Mouse (Mus musculus) myocyte (in vitro differentiated cells): ENCODE data around the gene Rftn1.

Experiments
- E2F4 ChIP-seq: IDR thresholded peaks from one replicate; pipeline ENCODE4 v1.6.1; 2011; ENCODE audit warnings: mild to moderate bottlenecking, control low read depth, moderate library complexity; ENCODE audit not compliant: insufficient read depth
- MAX ChIP-seq: IDR thresholded peaks from one replicate; pipeline ENCODE4 v1.6.1; 2011; ENCODE audit warnings: low read depth, mild to moderate bottlenecking, control low read depth
- MYOG ChIP-seq, 3 experiments: IDR thresholded peaks; one replicate each; pipeline ENCODE4 v1.6.1; 2011; ENCODE audit warnings: control low read depth in 2 of 3, low read depth in 2 of 3, mild to moderate bottlenecking in 2 of 3; ENCODE audit not compliant: insufficient read length in 2 of 3, control insufficient read depth in 1 of 3, insufficient read depth in 1 of 3
- POLR2A ChIP-seq: IDR thresholded peaks from one replicate; pipeline ENCODE4 v1.6.1; 2011; ENCODE audit warnings: low read depth, mild to moderate bottlenecking, control low read depth, moderate library complexity; ENCODE audit not compliant: insufficient read length
- TCF12 ChIP-seq: IDR thresholded peaks from one replicate; pipeline ENCODE4 v1.6.1; 2011; ENCODE audit warnings: mild to moderate bottlenecking, control low read depth; ENCODE audit not compliant: poor library complexity, insufficient read depth, severe bottlenecking
- TCF3 ChIP-seq: IDR thresholded peaks from one replicate; pipeline ENCODE4 v1.6.1; 2011; ENCODE audit warnings: low read depth, control low read depth; ENCODE audit not compliant: insufficient read length
- USF1 ChIP-seq: IDR thresholded peaks from one replicate; pipeline ENCODE4 v1.6.1; 2011; ENCODE audit warnings: low read depth, mild to moderate bottlenecking, control low read depth, moderate library complexity

- TF ChIP-seq E2F4 = no peak
- TF ChIP-seq POLR2A = no peak
- TF ChIP-seq MYOG (IDR thresholded peaks at IDR 0.05; ENCODE audit: control insufficient read depth in 1 of 3, insufficient read depth in 1 of 3, insufficient read length in 2 of 3, low read depth in 2 of 3) = no peak
- no peak for TF ChIP-seq MAX
- TF ChIP-seq USF1 = no peak
- no peak for TF ChIP-seq TCF12
- no peak for TF ChIP-seq TCF3
Observed at GRCm38 (mm10) chr17:50193653-50194052, 3.2 kb upstream of the Rftn1 start.
